ENCODE assay signal across 8 mouse cellular contexts in genomic region chr17:34591029-34591993, GRCm38 (mm10). TPM values are rescaled to one million over a fixed set of nuclear protein-coding genes. Genes with fewer than 3 reads are reported as not detected.
A peak's percentile ranks its signal among the peaks of the same experiment; 100 is the strongest.
DNase-seq lines count a peak whose midpoint lies in the region; ATAC-seq and TF ChIP-seq lines count a peak whose summit lies in the region.

Gene Pbx2 (plus strand): TSS chr17:34591266.

- peak; percentile 22 for ATAC-seq in kidney, postnatal 0 days (replicated peaks; ENCODE audit: low FRiP score, low read depth)
- ATAC-seq in liver, embryonic 16.5 days (ENCODE audit: low read depth): no peak
- ATAC-seq in neural tube, embryonic 15.5 days (ENCODE audit: low FRiP score): peak; percentile 1

- TF ChIP-seq POLR2A in testis, adult 2 months (IDR thresholded peaks at IDR 0.05; ENCODE audit: control insufficient read depth, low read depth, low read length): 0 out of 2 replicates have a peak, but pooled peaks have one; percentile 1

- H3K27ac ChIP-seq in testis, adult 2 months (ENCODE audit: control insufficient read depth, insufficient read depth, low read depth, low read length): peak within 1 kb of the TSS; percentile 71
- H3K27ac ChIP-seq in heart, embryonic 10.5 days: peak within 1 kb of the TSS; percentile 100
- peak within 1 kb of the TSS; percentile 99 for H3K27ac ChIP-seq in kidney, postnatal 0 days
- H3K27ac ChIP-seq in liver, embryonic 16.5 days (ENCODE audit: low read length): peak within 1 kb of the TSS; percentile 89
- H3K27ac ChIP-seq in neural tube, embryonic 15.5 days (replicated peaks): peak within 1 kb of the TSS; percentile 98

- H3K36me3 ChIP-seq in testis, adult 2 months (ENCODE audit: control insufficient read depth, insufficient read depth, low read length): no peaks in the 10 kb centered on the region
- H3K36me3 ChIP-seq in heart, embryonic 10.5 days: peaks cover 24% of the 10 kb centered on the region
- peaks cover 7% of the 10 kb centered on the region; the same call in 1 of the 2 replicates for H3K36me3 ChIP-seq in kidney, postnatal 0 days (ENCODE audit: insufficient read depth, low read length)
- H3K36me3 ChIP-seq in liver, embryonic 16.5 days (ENCODE audit: control insufficient read depth, insufficient read depth): peaks cover 10% of the 10 kb centered on the region
- peaks cover 16% of the 10 kb centered on the region for H3K36me3 ChIP-seq in neural tube, embryonic 15.5 days

- no peak for TF ChIP-seq CTCF in testis, adult 2 months (IDR thresholded peaks at IDR 0.05; ENCODE audit: control insufficient read depth, insufficient read depth, insufficient replicate concordance, low read depth, low read length)
- no peak for TF ChIP-seq CTCF in kidney, postnatal 0 days (IDR thresholded peaks at IDR 0.05; ENCODE audit: low read depth)

- DNase-seq in testis, postnatal 14 days (ENCODE audit: low spot score): no peak
- DNase-seq in embryo, embryonic 11 days: peak; percentile 77
- DNase-seq in heart, embryonic 10.5 days (ENCODE audit: low spot score): no peak
- peak; percentile 81 for DNase-seq in kidney, postnatal 0 days (ENCODE audit: low spot score)
- no peak for DNase-seq in ovary, postnatal 14 days (ENCODE audit: low spot score)

- H3K4me3 ChIP-seq in testis, adult 2 months (ENCODE audit: control insufficient read depth, low read depth, low read length): peak within 1 kb of the TSS; percentile 83
- peak within 1 kb of the TSS; percentile 97 for H3K4me3 ChIP-seq in heart, embryonic 10.5 days
- H3K4me3 ChIP-seq in kidney, postnatal 0 days (replicated peaks; ENCODE audit: low read depth, low read length): peak within 1 kb of the TSS; percentile 81
- H3K4me3 ChIP-seq in liver, embryonic 16.5 days (ENCODE audit: low read depth, low read length): peak within 1 kb of the TSS; percentile 83
- H3K4me3 ChIP-seq in neural tube, embryonic 15.5 days (replicated peaks): peak within 1 kb of the TSS; percentile 78

- peaks cover 46% of the 10 kb centered on the region for H3K4me1 ChIP-seq in testis, adult 2 months (ENCODE audit: control insufficient read depth, insufficient read depth, low read length)
- peaks cover 86% of the 10 kb centered on the region for H3K4me1 ChIP-seq in heart, embryonic 10.5 days
- H3K4me1 ChIP-seq in kidney, postnatal 0 days (replicated peaks; ENCODE audit: insufficient read depth, low read length): peaks cover 56% of the 10 kb centered on the region
- H3K4me1 ChIP-seq in liver, embryonic 16.5 days (ENCODE audit: control insufficient read depth, low read depth, low read length): peaks cover 65% of the 10 kb centered on the region
- peaks cover 68% of the 10 kb centered on the region for H3K4me1 ChIP-seq in neural tube, embryonic 15.5 days

- H3K27me3 ChIP-seq in testis, adult 2 months (ENCODE audit: control insufficient read depth, insufficient read depth, low read length): 0 out of 2 replicates have a peak, but pooled peaks cover 2% of the 10 kb centered on the region
- H3K27me3 ChIP-seq in heart, embryonic 10.5 days (ENCODE audit: insufficient read depth, poor library complexity, severe bottlenecking): no peaks in the 10 kb centered on the region
- no peaks in the 10 kb centered on the region for H3K27me3 ChIP-seq in kidney, postnatal 0 days (ENCODE audit: insufficient read depth, low read length)
- H3K27me3 ChIP-seq in liver, embryonic 16.5 days (ENCODE audit: control insufficient read depth, insufficient read depth, low read depth, low read length): no peaks in the 10 kb centered on the region
- H3K27me3 ChIP-seq in neural tube, embryonic 15.5 days (replicated peaks): no peaks in the 10 kb centered on the region

- 4% methylated on average over 21 of the region's 21 CpGs for WGBS in heart, embryonic 10.5 days
- 4% methylated on average over 21 of the region's 21 CpGs for WGBS in kidney, postnatal 0 days
- 5% methylated on average over 21 of the region's 21 CpGs for WGBS in liver, embryonic 16.5 days (ENCODE audit: insufficient replicate concordance)
- 3% methylated on average over 21 of the region's 21 CpGs for WGBS in neural tube, embryonic 15.5 days

- peak within 1 kb of the TSS; percentile 96 for H3K9ac ChIP-seq in kidney, postnatal 0 days (ENCODE audit: low read depth, low read length)
- H3K9ac ChIP-seq in liver, embryonic 16.5 days (ENCODE audit: low read depth, low read length): peak within 1 kb of the TSS; percentile 95
- peak within 1 kb of the TSS; percentile 97 for H3K9ac ChIP-seq in neural tube, embryonic 15.5 days (replicated peaks)

- no peaks in the 10 kb centered on the region for H3K9me3 ChIP-seq in heart, embryonic 10.5 days
- no peaks in the 10 kb centered on the region for H3K9me3 ChIP-seq in kidney, postnatal 0 days (replicated peaks; ENCODE audit: low read length)
- H3K9me3 ChIP-seq in liver, embryonic 16.5 days (replicated peaks; ENCODE audit: control insufficient read depth, low read length): no peaks in the 10 kb centered on the region
- H3K9me3 ChIP-seq in neural tube, embryonic 15.5 days (replicated peaks): no peaks in the 10 kb centered on the region

- H3K4me2 ChIP-seq in kidney, postnatal 0 days (ENCODE audit: low read length): peak within 1 kb of the TSS; percentile 98
- peak within 1 kb of the TSS; percentile 100 for H3K4me2 ChIP-seq in liver, embryonic 16.5 days (ENCODE audit: low read depth, low read length)
- H3K4me2 ChIP-seq in neural tube, embryonic 15.5 days: peak within 1 kb of the TSS; percentile 88

RNA-seq across cellular contexts. Expression of gene Pbx2, which starts in this region (rescaled TPM):
- 9.6 and 11.2 TPM in 2 replicates for polyA plus RNA-seq in testis, adult 2 months (2012; rRNA removed)
- polyA plus RNA-seq in heart, embryonic 10.5 days (2016; fragmentation: Nextera tagmentation; extraction: Ambion mirVana): 10.2 and 16.6 TPM in 2 replicates
- polyA plus RNA-seq in kidney, postnatal 0 days (2015; fragmentation: Nextera tagmentation; extraction: Ambion mirVana): 13.0 and 13.2 TPM in 2 replicates
- polyA plus RNA-seq in liver, embryonic 16.5 days (2015; fragmentation: Nextera tagmentation; extraction: Ambion mirVana): 2.5 and 3.2 TPM in 2 replicates
- 8.2 and 10.3 TPM in 2 replicates for polyA plus RNA-seq in neural tube, embryonic 15.5 days (2015; fragmentation: Nextera tagmentation; extraction: Ambion mirVana)

Comparison
In these comparisons a context has a peak if more than half of its experiments do, and no peak if none do; other contexts are left out.
1. DNase-seq: peak in embryo, embryonic 11 days (single experiment) and kidney, postnatal 0 days (single experiment); none in testis, postnatal 14 days (single experiment), heart, embryonic 10.5 days (single experiment) and ovary, postnatal 14 days (single experiment).
2. Peak in every context shown above with its lines, with median percentiles within 50 percentile points of each other: H3K27ac ChIP-seq, H3K4me3 ChIP-seq, H3K4me2 ChIP-seq and H3K9ac ChIP-seq.